Mouse (Mus musculus) limb, embryonic 10.5 days (tissue): ENCODE measurements around the gene Ska2. TPM values are rescaled to one million over a fixed set of nuclear protein-coding genes. Genes with fewer than 3 reads are reported as not detected.
A peak's percentile ranks its signal among the peaks of the same experiment; 100 is the strongest.

Experiments used
- DNase-seq: peaks from one replicate; pipeline ENCODE4 v3.0.0-alpha.2; 2017; ENCODE audit warnings: low spot score
- H3K27ac ChIP-seq: fragments of 300-500 bp; sonication (generic); 2 replicates; pipeline ENCODE4 v1.5.1; 2016; ENCODE audit warnings: mild to moderate bottlenecking
- H3K27me3 ChIP-seq: fragments of 300-500 bp; sonication (generic); 2 replicates; pipeline ENCODE4 v1.6.1; 2016; ENCODE audit warnings: low read depth, mild to moderate bottlenecking; ENCODE audit not compliant: poor library complexity, severe bottlenecking
- H3K36me3 ChIP-seq: fragments of 300-500 bp; sonication (generic); 2 replicates; pipeline ENCODE4 v1.6.1; 2016; ENCODE audit warnings: mild to moderate bottlenecking, moderate library complexity
- H3K4me1 ChIP-seq: fragments of 300-500 bp; sonication (generic); 2 replicates; pipeline ENCODE4 v1.6.1; 2016
- H3K4me3 ChIP-seq: fragments of 300-500 bp; sonication (generic); 2 replicates; pipeline ENCODE4 v1.5.1; 2016; ENCODE audit warnings: mild to moderate bottlenecking, moderate library complexity
- H3K9me3 ChIP-seq: fragments of 300-500 bp; sonication (generic); replicated peaks from 2 replicates; pipeline ENCODE4 v1.6.1; 2016; ENCODE audit warnings: mild to moderate bottlenecking
- WGBS: fragments of 180-500 bp; shearing (Covaris S2); methylation state at CpG from one replicate; pipeline ENCODE4 v1.1.7; 2016; 5-methylcytosine and 5-hydroxymethylcytosine counted together
- polyA plus RNA-seq: library from polyadenylated mRNA; unstranded; fragments of >200 nt; fragmentation: Nextera tagmentation; extraction: Ambion mirVana; gene quantifications from 2 replicates; pipeline ENCODE4 v1.2.1, GENCODE M21; 2016

Gene Ska2
- polyA plus RNA-seq, result 90.1 and 113 TPM in 2 replicates

- H3K27ac ChIP-seq, result peak within 1 kb of the TSS; percentile 100
- H3K9me3 ChIP-seq, result no peaks in the 10 kb centered on the region
- H3K36me3 ChIP-seq, result peaks cover 53% of the 10 kb centered on the region
- peaks cover 17% of the 10 kb centered on the region for H3K4me1 ChIP-seq
- peak within 1 kb of the TSS; percentile 98 for H3K4me3 ChIP-seq
- no peaks in the 10 kb centered on the region for H3K27me3 ChIP-seq
- DNase-seq, result peak; percentile 94
- WGBS, result under 1% methylated on average over 40 of the region's 40 CpGs
Observed at GRCm38 (mm10) chr11:87108755-87109518, at the start of gene Ska2. Ska2 (plus strand) TSS chr11:87109234.

- peaks cover 18% of the 10 kb centered on the region; the same call in 1 of the 2 replicates for H3K36me3 ChIP-seq
- 95% methylated on average over 2 of the region's 2 CpGs for WGBS
Observed at GRCm38 (mm10) chr11:87060410-87060809, 48.6 kb upstream of the Ska2 start.

GRCm38 (mm10) chr11:87062087-87062486 is 46.9 kb upstream of the Ska2 start:
- 75% methylated on average over 3 of the region's 3 CpGs for WGBS
- H3K36me3 ChIP-seq, result peaks cover 11% of the 10 kb centered on the region; the same call in 1 of the 2 replicates
- no peak overlapping the region for H3K27ac ChIP-seq
- no peak overlapping the region for H3K4me3 ChIP-seq
- H3K4me1 ChIP-seq, result no peaks in the 10 kb centered on the region
- no peaks in the 10 kb centered on the region for H3K27me3 ChIP-seq
- no peaks in the 10 kb centered on the region for H3K9me3 ChIP-seq
- DNase-seq, result no peak

More at GRCm38 (mm10) chr11:87060410-87060809, 48.6 kb upstream of the Ska2 start:
- Histone ChIP-seq H3K4me3 (no peak overlapping the region), H3K27ac (no peak overlapping the region), H3K4me1 (no peaks in the 10 kb centered on the region), H3K9me3 (no peaks in the 10 kb centered on the region), H3K27me3 (no peaks in the 10 kb centered on the region)
- DNase-seq, result no peak

- no peaks in the 10 kb centered on the region for H3K27me3 ChIP-seq
- H3K36me3 ChIP-seq, result peaks cover 27% of the 10 kb centered on the region
- peak overlapping the region; percentile 71 for H3K4me3 ChIP-seq
- peak; percentile 77 for DNase-seq
- peak overlapping the region; percentile 86 for H3K27ac ChIP-seq
- H3K4me1 ChIP-seq, result peaks cover 18% of the 10 kb centered on the region
- no peaks in the 10 kb centered on the region for H3K9me3 ChIP-seq
- under 1% methylated on average over 24 of the region's 24 CpGs for WGBS
Observed at GRCm38 (mm10) chr11:87073343-87073865, 35.6 kb upstream of the Ska2 start.

- H3K4me3 ChIP-seq, result peak within 1 kb of the TSS; percentile 71
- WGBS, result 2% methylated on average over 43 of the region's 43 CpGs
- peak within 1 kb of the TSS; percentile 86 for H3K27ac ChIP-seq
- H3K36me3 ChIP-seq, result peaks cover 32% of the 10 kb centered on the region
- peak; percentile 93 for DNase-seq
- H3K27me3 ChIP-seq, result no peaks in the 10 kb centered on the region
- H3K4me1 ChIP-seq, result peaks cover 18% of the 10 kb centered on the region
- H3K9me3 ChIP-seq, result no peaks in the 10 kb centered on the region
Observed at GRCm38 (mm10) chr11:87073866-87074440, 35.1 kb upstream of the Ska2 start, which contains the start of gene Gdpd1. Gdpd1 (minus strand) TSS chr11:87074062.

GRCm38 (mm10) chr11:87083712-87084111 is 25.3 kb upstream of the Ska2 start:
- 74% methylated on average over 1 of the region's 1 CpGs for WGBS
- H3K9me3 ChIP-seq, result no peaks in the 10 kb centered on the region
- H3K4me3 ChIP-seq, result no peak overlapping the region
- H3K36me3 ChIP-seq, result peaks cover 72% of the 10 kb centered on the region
- H3K4me1 ChIP-seq, result peaks cover 28% of the 10 kb centered on the region
- H3K27me3 ChIP-seq, result no peaks in the 10 kb centered on the region
- no peak for DNase-seq
- no peak overlapping the region for H3K27ac ChIP-seq

GRCm38 (mm10) chr11:87085461-87085860 is 23.6 kb upstream of the Ska2 start:
- Histone ChIP-seq H3K36me3 (peaks cover 70% of the 10 kb centered on the region), H3K4me3 (peak overlapping the region; percentile 95), H3K9me3 (no peaks in the 10 kb centered on the region), H3K27me3 (no peaks in the 10 kb centered on the region), H3K4me1 (peaks cover 28% of the 10 kb centered on the region), H3K27ac (no peak overlapping the region)
- DNase-seq, result no peak
- 91% methylated on average over 13 of the region's 13 CpGs for WGBS

- peaks cover 28% of the 10 kb centered on the region for H3K4me1 ChIP-seq
- WGBS, result 1% methylated on average over 43 of the region's 43 CpGs
- H3K36me3 ChIP-seq, result peaks cover 70% of the 10 kb centered on the region
- H3K27ac ChIP-seq, result peak within 1 kb of the TSS; percentile 89
- no peaks in the 10 kb centered on the region for H3K9me3 ChIP-seq
- no peaks in the 10 kb centered on the region for H3K27me3 ChIP-seq
- peak; percentile 84 for DNase-seq
- peak within 1 kb of the TSS; percentile 95 for H3K4me3 ChIP-seq
Observed at GRCm38 (mm10) chr11:87086290-87086984, 22.6 kb upstream of the Ska2 start, which contains the start of gene Smg8. Smg8 (minus strand) TSS chr11:87086774.

- Histone ChIP-seq H3K36me3 (peaks cover 70% of the 10 kb centered on the region), H3K9me3 (no peaks in the 10 kb centered on the region), H3K27me3 (no peaks in the 10 kb centered on the region), H3K4me1 (peaks cover 28% of the 10 kb centered on the region), H3K4me3 (peak overlapping the region; percentile 95), H3K27ac (peak overlapping the region; percentile 89)
- 68% methylated on average over 2 of the region's 2 CpGs for WGBS
- no peak for DNase-seq
Observed at GRCm38 (mm10) chr11:87087142-87087541, 21.9 kb upstream of the Ska2 start.

GRCm38 (mm10) chr11:87108409-87108754 is 652 bp upstream of the Ska2 start, which contains the start of gene Prr11:
Prr11 (minus strand) TSS chr11:87108708.
- peaks cover 17% of the 10 kb centered on the region for H3K4me1 ChIP-seq

GRCm38 (mm10) chr11:87109519-87110171 is 611 bp downstream of the Ska2 start:
- under 1% methylated on average over 42 of the region's 42 CpGs for WGBS

More at GRCm38 (mm10) chr11:87108409-87108754, 652 bp upstream of the Ska2 start, which contains the start of gene Prr11:
- WGBS, result under 1% methylated on average over 14 of the region's 14 CpGs
- Histone ChIP-seq H3K9me3 (no peaks in the 10 kb centered on the region), H3K36me3 (peaks cover 53% of the 10 kb centered on the region), H3K27ac (peak within 1 kb of the TSS; percentile 100), H3K27me3 (no peaks in the 10 kb centered on the region), H3K4me3 (peak within 1 kb of the TSS; percentile 98)
- DNase-seq, result no peak

More at GRCm38 (mm10) chr11:87109519-87110171, 611 bp downstream of the Ska2 start:
- H3K36me3 ChIP-seq, result peaks cover 53% of the 10 kb centered on the region
- no peaks in the 10 kb centered on the region for H3K27me3 ChIP-seq
- H3K4me1 ChIP-seq, result peaks cover 17% of the 10 kb centered on the region
- H3K27ac ChIP-seq, result peak overlapping the region; percentile 100
- DNase-seq, result peak; percentile 77
- peak overlapping the region; percentile 98 for H3K4me3 ChIP-seq
- H3K9me3 ChIP-seq, result no peaks in the 10 kb centered on the region
